Mouse (Mus musculus): ENCODE data around the gene Srpk2. TPM values are rescaled to one million over a fixed set of nuclear protein-coding genes. Genes with fewer than 3 reads are reported as not detected.

Gene Srpk2
- polyA plus RNA-seq, 1 experiment = 0.02 TPM

GRCm38 (mm10) chr5:23512556-23512955, 171.9 kb downstream of the Srpk2 start:
- Histone ChIP-seq H3K27me3 (ENCODE audit: control insufficient read depth) (no peaks in the 10 kb centered on the region), H3K9me3 (ENCODE audit: control insufficient read depth, low read length) (no peaks in the 10 kb centered on the region), H3K4me3 (replicated peaks) (no peak overlapping the region), H3K36me3 (ENCODE audit: control insufficient read depth) (peaks cover 8% of the 10 kb centered on the region; the same call in 1 of the 2 replicates), H3K4me1 (ENCODE audit: control insufficient read depth) (no peaks in the 10 kb centered on the region)
- TF ChIP-seq GATA1 (IDR thresholded peaks at IDR 0.05; ENCODE audit: low read length) = no peak
- TF ChIP-seq TAL1 (IDR thresholded peaks at IDR 0.05; ENCODE audit: low read length) = no peak

- no peak overlapping the region for H3K4me3 ChIP-seq (replicated peaks)
- TF ChIP-seq GATA1 (IDR thresholded peaks at IDR 0.05; ENCODE audit: low read length) = no peak
- TF ChIP-seq TAL1 (IDR thresholded peaks at IDR 0.05; ENCODE audit: low read length) = no peak
- no peaks in the 10 kb centered on the region for H3K27me3 ChIP-seq (ENCODE audit: control insufficient read depth)
- H3K9me3 ChIP-seq (ENCODE audit: control insufficient read depth, low read length) = no peaks in the 10 kb centered on the region
- H3K36me3 ChIP-seq (ENCODE audit: control insufficient read depth) = peaks cover 8% of the 10 kb centered on the region; the same call in 1 of the 2 replicates
- no peaks in the 10 kb centered on the region for H3K4me1 ChIP-seq (ENCODE audit: control insufficient read depth)
These were observed 173.0 kb downstream of the Srpk2 start for GRCm38 (mm10) chr5:23511456-23511855.

- H3K27me3 ChIP-seq (ENCODE audit: control insufficient read depth) = no peaks in the 10 kb centered on the region
- H3K36me3 ChIP-seq (ENCODE audit: control insufficient read depth) = peaks cover 26% of the 10 kb centered on the region
- H3K9me3 ChIP-seq (ENCODE audit: control insufficient read depth, low read length) = no peaks in the 10 kb centered on the region
- no peak overlapping the region for H3K4me3 ChIP-seq (replicated peaks)
- TF ChIP-seq TAL1 (IDR thresholded peaks at IDR 0.05; ENCODE audit: low read length) (no peak), GATA1 (IDR thresholded peaks at IDR 0.05; ENCODE audit: low read length) (no peak)
- H3K4me1 ChIP-seq (ENCODE audit: control insufficient read depth) = no peaks in the 10 kb centered on the region
These were observed 175.8 kb downstream of the Srpk2 start for GRCm38 (mm10) chr5:23508630-23509029.

- Histone ChIP-seq H3K4me1 (ENCODE audit: control insufficient read depth) (no peaks in the 10 kb centered on the region), H3K4me3 (replicated peaks) (no peak overlapping the region), H3K9me3 (ENCODE audit: control insufficient read depth, low read length) (no peaks in the 10 kb centered on the region), H3K36me3 (ENCODE audit: control insufficient read depth) (peaks cover 35% of the 10 kb centered on the region), H3K27me3 (ENCODE audit: control insufficient read depth) (no peaks in the 10 kb centered on the region)
- no peak for TF ChIP-seq GATA1 (IDR thresholded peaks at IDR 0.05; ENCODE audit: low read length)
- no peak for TF ChIP-seq TAL1 (IDR thresholded peaks at IDR 0.05; ENCODE audit: low read length)
These were observed 177.2 kb downstream of the Srpk2 start for GRCm38 (mm10) chr5:23507210-23507609.

- Histone ChIP-seq H3K27me3 (ENCODE audit: control insufficient read depth) (no peaks in the 10 kb centered on the region), H3K4me1 (ENCODE audit: control insufficient read depth) (no peaks in the 10 kb centered on the region), H3K9me3 (ENCODE audit: control insufficient read depth, low read length) (no peaks in the 10 kb centered on the region), H3K36me3 (ENCODE audit: control insufficient read depth) (peaks cover 51% of the 10 kb centered on the region), H3K4me3 (replicated peaks) (no peak overlapping the region)
- no peak for TF ChIP-seq GATA1 (IDR thresholded peaks at IDR 0.05; ENCODE audit: low read length)
- no peak for TF ChIP-seq TAL1 (IDR thresholded peaks at IDR 0.05; ENCODE audit: low read length)
These were observed 178.8 kb downstream of the Srpk2 start for GRCm38 (mm10) chr5:23505578-23505977.

- Histone ChIP-seq H3K36me3 (ENCODE audit: control insufficient read depth) (peaks cover 82% of the 10 kb centered on the region), H3K9me3 (ENCODE audit: control insufficient read depth, low read length) (no peaks in the 10 kb centered on the region), H3K4me1 (ENCODE audit: control insufficient read depth) (no peaks in the 10 kb centered on the region), H3K4me3 (replicated peaks) (no peak overlapping the region), H3K27me3 (ENCODE audit: control insufficient read depth) (no peaks in the 10 kb centered on the region)
- no peak for TF ChIP-seq TAL1 (IDR thresholded peaks at IDR 0.05; ENCODE audit: low read length)
- TF ChIP-seq GATA1 (IDR thresholded peaks at IDR 0.05; ENCODE audit: low read length) = no peak
These were observed 182.0 kb downstream of the Srpk2 start for GRCm38 (mm10) chr5:23502317-23502937.

- no peak for TF ChIP-seq GATA1 (IDR thresholded peaks at IDR 0.05; ENCODE audit: low read length)
- TF ChIP-seq TAL1 (IDR thresholded peaks at IDR 0.05; ENCODE audit: low read length) = no peak
- no peak overlapping the region for H3K4me3 ChIP-seq (replicated peaks)
These were observed 182.7 kb downstream of the Srpk2 start for GRCm38 (mm10) chr5:23501582-23502316.

GRCm38 (mm10) chr5:23500715-23501114, 183.7 kb downstream of the Srpk2 start:
- TF ChIP-seq TAL1 (IDR thresholded peaks at IDR 0.05; ENCODE audit: low read length) (no peak), GATA1 (IDR thresholded peaks at IDR 0.05; ENCODE audit: low read length) (no peak)

More at GRCm38 (mm10) chr5:23501582-23502316, 182.7 kb downstream of the Srpk2 start:
- Histone ChIP-seq H3K27me3 (ENCODE audit: control insufficient read depth) (no peaks in the 10 kb centered on the region), H3K36me3 (ENCODE audit: control insufficient read depth) (peaks cover 88% of the 10 kb centered on the region), H3K4me1 (ENCODE audit: control insufficient read depth) (no peaks in the 10 kb centered on the region), H3K9me3 (ENCODE audit: control insufficient read depth, low read length) (no peaks in the 10 kb centered on the region)

GRCm38 (mm10) chr5:23499257-23499656, 185.2 kb downstream of the Srpk2 start:
- no peaks in the 10 kb centered on the region for H3K9me3 ChIP-seq (ENCODE audit: control insufficient read depth, low read length)
- H3K4me1 ChIP-seq (ENCODE audit: control insufficient read depth) = no peaks in the 10 kb centered on the region
- H3K4me3 ChIP-seq (replicated peaks) = no peak overlapping the region
- no peaks in the 10 kb centered on the region for H3K27me3 ChIP-seq (ENCODE audit: control insufficient read depth)
- no peak for TF ChIP-seq GATA1 (IDR thresholded peaks at IDR 0.05; ENCODE audit: low read length)
- TF ChIP-seq TAL1 (IDR thresholded peaks at IDR 0.05; ENCODE audit: low read length) = no peak
- H3K36me3 ChIP-seq (ENCODE audit: control insufficient read depth) = peaks cover 96% of the 10 kb centered on the region

More at GRCm38 (mm10) chr5:23500715-23501114, 183.7 kb downstream of the Srpk2 start:
- peaks cover 98% of the 10 kb centered on the region for H3K36me3 ChIP-seq (ENCODE audit: control insufficient read depth)
- no peaks in the 10 kb centered on the region for H3K9me3 ChIP-seq (ENCODE audit: control insufficient read depth, low read length)
- no peaks in the 10 kb centered on the region for H3K4me1 ChIP-seq (ENCODE audit: control insufficient read depth)
- H3K27me3 ChIP-seq (ENCODE audit: control insufficient read depth) = no peaks in the 10 kb centered on the region
- no peak overlapping the region for H3K4me3 ChIP-seq (replicated peaks)
